Mouse (Mus musculus): ENCODE measurements around the gene Pla2g5. TPM values are rescaled to one million over a fixed set of nuclear protein-coding genes. Genes with fewer than 3 reads are reported as not detected.

Gene Pla2g5
- polyA plus RNA-seq, 1 experiment from 2014 or later = not detected

DNA sequence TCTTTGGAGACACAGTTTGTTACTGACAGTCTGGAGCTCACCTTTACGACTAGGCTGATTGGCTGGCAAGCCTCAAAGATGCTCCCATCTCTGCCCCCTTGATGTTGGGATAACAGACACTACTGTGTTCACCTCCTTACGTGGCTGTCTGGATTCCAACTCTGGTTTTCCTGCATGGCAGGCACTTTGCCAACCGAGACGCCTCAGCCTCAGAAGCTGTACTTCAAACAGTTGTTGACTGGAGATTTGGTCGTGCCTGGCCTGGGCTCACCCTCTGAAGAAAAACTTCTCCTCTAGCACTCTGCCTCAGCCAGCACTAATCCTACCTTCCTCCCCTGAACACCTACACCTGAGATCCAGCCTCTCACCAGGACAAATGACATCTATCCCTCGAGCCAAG is 71.8 kb downstream of the Pla2g5 start:
- Histone ChIP-seq H3K4me2 (replicated peaks; ENCODE audit: low read depth, low read length) (no peak overlapping the region), H3K27ac (ENCODE audit: low read length) (no peak overlapping the region), H3K36me3 (ENCODE audit: insufficient read depth, low read length) (no peaks in the 10 kb centered on the region), H3K9me3 (ENCODE audit: low read length) (no peaks in the 10 kb centered on the region), H3K4me3 (ENCODE audit: low read depth, low read length) (no peak overlapping the region), H3K9ac (replicated peaks; ENCODE audit: low read depth) (no peak overlapping the region), H3K27me3 (replicated peaks; ENCODE audit: insufficient read depth, low read length) (no peaks in the 10 kb centered on the region), H3K4me1 (ENCODE audit: insufficient read depth, low read depth, low read length) (no peaks in the 10 kb centered on the region)
- WGBS = 38% methylated on average over 6 of the region's 6 CpGs
- no peak for TF ChIP-seq EP300 (IDR thresholded peaks at IDR 0.05)
- TF ChIP-seq CTCF (IDR thresholded peaks at IDR 0.05) = no peak
- DNase-seq (ENCODE audit: low spot score) (no peak), ATAC-seq (no peak)

DNA sequence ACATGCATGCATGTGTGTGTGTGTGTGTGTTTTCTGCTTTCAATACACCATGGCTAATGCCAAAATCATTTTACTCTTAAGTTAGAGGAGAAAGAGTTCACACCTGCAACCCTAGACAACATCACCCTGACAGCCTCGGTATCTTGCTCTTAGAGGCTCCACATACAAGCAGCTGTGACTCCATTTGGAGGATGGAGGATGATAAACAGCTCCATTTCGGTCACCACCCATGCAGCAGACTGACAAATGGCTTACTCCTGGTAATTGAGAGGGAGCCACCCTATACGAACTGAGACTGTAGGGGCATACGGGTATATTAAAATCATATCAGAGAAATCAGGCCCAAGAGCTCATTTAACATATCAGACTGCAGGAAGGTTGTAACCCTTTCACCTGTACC is 74.9 kb downstream of the Pla2g5 start:
- TF ChIP-seq EP300 (IDR thresholded peaks at IDR 0.05) = no peak
- no peak for TF ChIP-seq CTCF (IDR thresholded peaks at IDR 0.05)
- no peak overlapping the region for H3K27ac ChIP-seq (ENCODE audit: low read length)
- WGBS = 64% methylated on average over 4 of the region's 4 CpGs
- no peak overlapping the region for H3K4me3 ChIP-seq (ENCODE audit: low read depth, low read length)
- no peaks in the 10 kb centered on the region for H3K27me3 ChIP-seq (replicated peaks; ENCODE audit: insufficient read depth, low read length)
- DNase-seq (ENCODE audit: low spot score) = no peak
- peaks cover 4% of the 10 kb centered on the region; the same call in 1 of the 2 replicates for H3K4me1 ChIP-seq (ENCODE audit: insufficient read depth, low read depth, low read length)
- no peak overlapping the region for H3K4me2 ChIP-seq (replicated peaks; ENCODE audit: low read depth, low read length)
- H3K36me3 ChIP-seq (ENCODE audit: insufficient read depth, low read length) = no peaks in the 10 kb centered on the region
- no peak for ATAC-seq
- no peak overlapping the region for H3K9ac ChIP-seq (replicated peaks; ENCODE audit: low read depth)
- H3K9me3 ChIP-seq (ENCODE audit: low read length) = no peaks in the 10 kb centered on the region

DNA sequence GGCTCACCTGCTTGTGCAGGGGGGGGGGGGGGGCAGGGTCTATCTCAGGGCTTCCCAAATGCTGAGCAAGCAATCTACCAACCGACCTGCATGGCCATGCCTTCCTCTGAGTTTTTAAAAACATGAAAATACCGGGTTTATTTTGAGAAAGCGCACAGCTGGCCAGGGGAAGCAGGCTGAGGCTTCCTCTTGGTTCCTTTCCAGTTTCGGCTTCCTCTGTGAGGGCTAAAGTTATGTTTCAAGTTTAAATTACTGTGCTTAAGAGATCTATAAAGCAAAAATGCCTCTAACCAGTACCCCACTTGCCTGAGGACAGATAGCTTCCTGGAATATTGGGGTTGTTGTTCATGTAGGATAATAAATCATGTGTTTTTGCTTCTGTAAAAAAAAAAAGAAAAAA is 77.1 kb downstream of the Pla2g5 start:
- no peak overlapping the region for H3K4me2 ChIP-seq (replicated peaks; ENCODE audit: low read depth, low read length)
- H3K27me3 ChIP-seq (replicated peaks; ENCODE audit: insufficient read depth, low read length) = no peaks in the 10 kb centered on the region
- no peaks in the 10 kb centered on the region for H3K9me3 ChIP-seq (ENCODE audit: low read length)
- no peak for ATAC-seq
- no peak overlapping the region for H3K4me3 ChIP-seq (ENCODE audit: low read depth, low read length)
- WGBS = 27% methylated on average over 4 of the region's 4 CpGs
- peaks cover 4% of the 10 kb centered on the region; the same call in 1 of the 2 replicates for H3K4me1 ChIP-seq (ENCODE audit: insufficient read depth, low read depth, low read length)
- H3K9ac ChIP-seq (replicated peaks; ENCODE audit: low read depth) = no peak overlapping the region
- TF ChIP-seq CTCF (IDR thresholded peaks at IDR 0.05) (no peak), EP300 (IDR thresholded peaks at IDR 0.05) (no peak)
- no peak for DNase-seq (ENCODE audit: low spot score)
- H3K36me3 ChIP-seq (ENCODE audit: insufficient read depth, low read length) = no peaks in the 10 kb centered on the region
- no peak overlapping the region for H3K27ac ChIP-seq (ENCODE audit: low read length)

DNA sequence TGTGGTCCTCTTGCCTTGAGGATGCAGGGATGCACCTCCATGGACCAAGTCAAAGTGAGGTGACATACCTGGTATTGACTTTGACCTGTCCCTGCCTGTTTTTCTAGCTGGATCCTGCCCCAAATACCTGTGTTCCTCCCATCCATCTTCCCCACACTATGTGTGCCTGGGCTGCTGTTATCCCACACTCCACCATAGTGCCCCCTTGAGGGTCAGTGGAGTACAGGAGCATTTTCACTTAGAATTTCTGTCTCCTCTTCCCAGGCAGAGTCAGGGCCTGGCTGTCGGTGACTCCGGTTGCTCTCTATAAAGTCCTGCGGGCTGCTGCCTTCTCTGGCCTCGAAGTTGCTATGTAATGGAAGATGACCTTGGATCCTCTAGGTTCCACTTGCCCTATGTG is 77.6 kb downstream of the Pla2g5 start:
- no peak overlapping the region for H3K4me2 ChIP-seq (replicated peaks; ENCODE audit: low read depth, low read length)
- ATAC-seq (no peak), DNase-seq (ENCODE audit: low spot score) (no peak)
- no peak overlapping the region for H3K27ac ChIP-seq (ENCODE audit: low read length)
- WGBS = 63% methylated on average over 4 of the region's 4 CpGs
- H3K9ac ChIP-seq (replicated peaks; ENCODE audit: low read depth) = no peak overlapping the region
- H3K27me3 ChIP-seq (replicated peaks; ENCODE audit: insufficient read depth, low read length) = no peaks in the 10 kb centered on the region
- no peak overlapping the region for H3K4me3 ChIP-seq (ENCODE audit: low read depth, low read length)
- H3K9me3 ChIP-seq (ENCODE audit: low read length) = no peaks in the 10 kb centered on the region
- no peak for TF ChIP-seq EP300 (IDR thresholded peaks at IDR 0.05)
- TF ChIP-seq CTCF (IDR thresholded peaks at IDR 0.05) = peak; percentile 49
- peaks cover 4% of the 10 kb centered on the region; the same call in 1 of the 2 replicates for H3K4me1 ChIP-seq (ENCODE audit: insufficient read depth, low read depth, low read length)
- no peaks in the 10 kb centered on the region for H3K36me3 ChIP-seq (ENCODE audit: insufficient read depth, low read length)

DNA sequence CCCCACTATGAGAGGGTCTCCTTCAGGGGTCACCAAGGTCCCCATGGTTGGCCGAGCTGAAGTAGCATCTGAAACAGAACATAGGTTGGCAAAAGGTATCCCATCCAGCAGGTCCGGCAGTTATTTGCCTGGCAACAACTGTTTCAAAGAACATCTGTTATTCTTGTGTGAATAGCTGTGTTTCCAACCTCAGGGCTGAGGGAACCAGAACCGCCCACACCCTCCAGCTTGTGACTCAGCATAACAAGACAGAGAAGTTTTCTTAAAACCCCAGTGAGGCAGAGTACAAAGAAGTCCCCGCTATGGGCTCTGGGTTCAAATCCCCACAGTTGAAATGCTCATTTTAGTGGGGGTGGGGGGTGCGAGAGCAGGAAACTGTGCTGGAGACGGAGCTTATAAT is 81.2 kb downstream of the Pla2g5 start:
- 77% methylated on average over 6 of the region's 6 CpGs for WGBS
- ATAC-seq (no peak), DNase-seq (ENCODE audit: low spot score) (no peak)
- H3K4me2 ChIP-seq (replicated peaks; ENCODE audit: low read depth, low read length) = no peak overlapping the region
- H3K27ac ChIP-seq (ENCODE audit: low read length) = no peak overlapping the region
- no peak for TF ChIP-seq CTCF (IDR thresholded peaks at IDR 0.05)
- no peak for TF ChIP-seq EP300 (IDR thresholded peaks at IDR 0.05)
- H3K27me3 ChIP-seq (replicated peaks; ENCODE audit: insufficient read depth, low read length) = no peaks in the 10 kb centered on the region
- H3K4me3 ChIP-seq (ENCODE audit: low read depth, low read length) = no peak overlapping the region
- H3K9me3 ChIP-seq (ENCODE audit: low read length) = no peaks in the 10 kb centered on the region
- peaks cover 4% of the 10 kb centered on the region; the same call in 1 of the 2 replicates for H3K4me1 ChIP-seq (ENCODE audit: insufficient read depth, low read depth, low read length)
- no peaks in the 10 kb centered on the region for H3K36me3 ChIP-seq (ENCODE audit: insufficient read depth, low read length)
- H3K9ac ChIP-seq (replicated peaks; ENCODE audit: low read depth) = no peak overlapping the region

DNA sequence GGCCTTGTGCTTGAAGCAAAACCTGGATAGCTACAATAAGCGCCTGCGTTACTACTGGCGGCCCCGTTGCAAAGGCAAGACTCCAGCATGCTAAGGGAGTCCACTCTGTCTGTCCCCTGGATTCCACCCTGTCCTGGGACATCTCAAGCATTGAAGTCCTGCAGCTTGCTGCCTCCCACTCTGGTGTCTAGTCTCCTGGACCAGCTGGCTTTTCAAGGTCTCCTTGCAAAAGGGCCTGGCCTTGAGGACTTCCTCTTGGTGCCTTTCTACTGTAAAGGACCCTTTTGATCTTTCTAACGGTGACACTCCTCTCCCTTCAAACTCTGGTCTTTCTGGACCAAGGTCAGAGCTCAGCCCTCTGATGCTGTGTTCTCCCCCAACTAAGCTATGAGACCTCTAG is 83.0 kb downstream of the Pla2g5 start:
- DNase-seq (ENCODE audit: low spot score) (no peak), ATAC-seq (no peak)
- Histone ChIP-seq H3K9ac (replicated peaks; ENCODE audit: low read depth) (no peak overlapping the region), H3K27ac (ENCODE audit: low read length) (no peak overlapping the region), H3K36me3 (ENCODE audit: insufficient read depth, low read length) (no peaks in the 10 kb centered on the region), H3K4me1 (ENCODE audit: insufficient read depth, low read depth, low read length) (peaks cover 4% of the 10 kb centered on the region; the same call in 1 of the 2 replicates), H3K27me3 (replicated peaks; ENCODE audit: insufficient read depth, low read length) (no peaks in the 10 kb centered on the region), H3K4me3 (ENCODE audit: low read depth, low read length) (no peak overlapping the region), H3K4me2 (replicated peaks; ENCODE audit: low read depth, low read length) (no peak overlapping the region), H3K9me3 (ENCODE audit: low read length) (no peaks in the 10 kb centered on the region)
- TF ChIP-seq EP300 (IDR thresholded peaks at IDR 0.05) (no peak), CTCF (IDR thresholded peaks at IDR 0.05) (no peak)
- WGBS = 81% methylated on average over 5 of the region's 5 CpGs

Data from lung, postnatal 0 days (tissue).